In the genomic region with DNA sequence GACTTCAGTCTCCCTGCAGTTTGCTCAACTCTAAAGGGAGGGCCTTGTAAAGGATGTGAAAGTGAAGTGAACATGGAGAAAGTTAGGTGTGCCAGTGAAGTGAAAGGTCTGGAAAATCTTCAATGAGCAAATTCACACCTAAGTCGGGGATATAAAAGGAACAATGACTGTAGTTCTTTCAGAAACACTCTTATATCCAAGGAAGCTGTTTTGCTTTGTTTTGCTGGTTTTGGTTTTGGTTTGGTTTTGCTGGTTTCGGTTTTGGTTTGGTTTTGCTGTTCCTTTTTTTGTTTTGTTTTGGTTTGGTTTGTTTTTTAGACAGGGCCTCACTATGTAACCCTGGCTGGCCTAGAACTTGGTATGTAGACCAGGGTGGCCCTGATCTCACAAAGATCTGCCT, we compare ENCODE assay signal across 16 mouse cellular contexts.
DNase-seq lines count a peak whose midpoint lies in the region; ATAC-seq lines count a peak whose summit lies in the region.
"Had no signal": no experiment of that assay in that cellular context is flagged by ENCODE, and none has a peak within 500 bp of the region (broad histone marks: within the 10 kb centered on the region; RNA-seq: fewer than 3 reads in every experiment).

No protein-coding gene starts in this region.

- H3K4me3 ChIP-seq in limb, embryonic 12.5 days (replicated peaks), result no peak overlapping the region
- no peak overlapping the region for H3K4me3 ChIP-seq in limb, embryonic 10.5 days
- H3K4me3 ChIP-seq: embryonic facial prominence, embryonic 10.5 days had no signal

- no peak overlapping the region for H3K9ac ChIP-seq in limb, embryonic 12.5 days (replicated peaks)
- H3K9ac ChIP-seq: hindbrain, embryonic 14.5 days had no signal

- no peaks in the 10 kb centered on the region for H3K36me3 ChIP-seq in limb, embryonic 12.5 days
- H3K36me3 ChIP-seq in limb, embryonic 10.5 days, result no peaks in the 10 kb centered on the region
- H3K36me3 ChIP-seq: embryonic facial prominence, embryonic 10.5 days had no signal

- no peaks in the 10 kb centered on the region for H3K9me3 ChIP-seq in limb, embryonic 12.5 days
- H3K9me3 ChIP-seq in limb, embryonic 10.5 days (replicated peaks), result no peaks in the 10 kb centered on the region
- H3K9me3 ChIP-seq: embryonic facial prominence, embryonic 10.5 days had no signal

- H3K27ac ChIP-seq in limb, embryonic 12.5 days, result peak overlapping the region; percentile 35; the same call in 1 of the 2 replicates
- H3K27ac ChIP-seq in limb, embryonic 10.5 days, result no peak overlapping the region
- H3K27ac ChIP-seq: embryonic facial prominence, embryonic 10.5 days; hindbrain, embryonic 14.5 days; macrophage had no signal

- no peaks in the 10 kb centered on the region for H3K27me3 ChIP-seq in limb, embryonic 12.5 days
- H3K27me3 ChIP-seq in limb, embryonic 10.5 days (ENCODE audit: low read depth, poor library complexity, severe bottlenecking), result no peaks in the 10 kb centered on the region

- no peak overlapping the region for H3K4me2 ChIP-seq in limb, embryonic 12.5 days
- H3K4me2 ChIP-seq: hindbrain, embryonic 14.5 days had no signal

- no peak for DNase-seq in limb, embryonic 10.5 days (ENCODE audit: low spot score)
- DNase-seq in CD4-positive, CD25-positive, alpha-beta regulatory T cell, adult 2 months (ENCODE audit: low read depth, low spot score), result peak; percentile 67
- no peak for DNase-seq in frontal cortex, postnatal 25 days (ENCODE audit: low spot score in 2 of 2)
- DNase-seq in layer of hippocampus, postnatal 36 days, result no peak
- DNase-seq in left cerebral cortex, adult 9 months (ENCODE audit: low spot score in 2 of 2), result no peak
- DNase-seq: cerebellum, postnatal 10 days; kidney, adult 2 months; kidney, postnatal 4 days; right cerebral cortex, postnatal 25 days; thymus, postnatal 4 days had no signal

- H3K4me1 ChIP-seq in limb, embryonic 12.5 days (replicated peaks), result peaks cover 24% of the 10 kb centered on the region
- H3K4me1 ChIP-seq in limb, embryonic 10.5 days, result peaks cover 20% of the 10 kb centered on the region

- WGBS in limb, embryonic 12.5 days, result 77% methylated on average over 2 of the region's 2 CpGs
- 79% methylated on average over 2 of the region's 2 CpGs for WGBS in limb, embryonic 10.5 days

- no peak for ATAC-seq in limb, embryonic 12.5 days (ENCODE audit: insufficient number of reproducible peaks, insufficient read depth, low FRiP score, low TSS enrichment, low read depth)
- peak; percentile 25; the same call in 1 of the 2 replicates for ATAC-seq in granulocyte monocyte progenitor cell, adult 5-6 weeks (replicated peaks; ENCODE audit: poor library complexity, severe bottlenecking)
- ATAC-seq in megakaryocyte progenitor cell, adult 5-6 weeks (replicated peaks; ENCODE audit: poor library complexity), result peak; percentile 24
